Mouse (Mus musculus) lung, embryonic 14.5 days (tissue): ENCODE measurements around the gene Snrnp40. TPM values are rescaled to one million over a fixed set of nuclear protein-coding genes. Genes with fewer than 3 reads are reported as not detected.
A peak's percentile ranks its signal among the peaks of the same experiment; 100 is the strongest.

Experiments
- ATAC-seq: fragments of 200-750 bp; cut with Nextera tagmentation; 2 replicates; pipeline ENCODE4 v1.8.0; 2017; ENCODE audit warnings: mild to moderate bottlenecking, moderate TSS enrichment, moderate library complexity; ENCODE audit not compliant: insufficient read depth
- DNase-seq: peaks from one replicate; pipeline ENCODE4 v3.0.0-alpha.2; 2015
- H3K27ac ChIP-seq: fragments of 300-500 bp; sonication (generic); 2 replicates; pipeline ENCODE4 v1.5.1; 2014; ENCODE audit warnings: low read depth, mild to moderate bottlenecking, moderate library complexity
- H3K27me3 ChIP-seq: fragments of 300-500 bp; sonication (generic); 2 replicates; pipeline ENCODE4 v1.6.1; 2014; ENCODE audit warnings: low read length, control low read depth; ENCODE audit not compliant: insufficient read depth
- H3K36me3 ChIP-seq: fragments of 300-500 bp; sonication (generic); 2 replicates; pipeline ENCODE4 v1.6.1; 2014; ENCODE audit warnings: control low read depth; ENCODE audit not compliant: insufficient read depth
- H3K4me1 ChIP-seq: fragments of 300-500 bp; sonication (generic); 2 replicates; pipeline ENCODE4 v1.6.1; 2014; ENCODE audit warnings: antibody characterized with exemption, control low read depth; ENCODE audit not compliant: insufficient read depth
- H3K4me2 ChIP-seq: fragments of 300-500 bp; sonication (generic); 2 replicates; pipeline ENCODE4 v1.6.1; 2014; ENCODE audit warnings: mild to moderate bottlenecking
- H3K4me3 ChIP-seq: fragments of 300-500 bp; sonication (generic); 2 replicates; pipeline ENCODE4 v1.5.1; 2014; ENCODE audit warnings: low read depth, low read length
- H3K9ac ChIP-seq: fragments of 300-500 bp; sonication (generic); 2 replicates; pipeline ENCODE4 v1.6.1; 2014
- H3K9me3 ChIP-seq: fragments of 300-500 bp; sonication (generic); 2 replicates; pipeline ENCODE4 v1.6.1; 2016; ENCODE audit warnings: low read depth, low read length, control low read depth
- CTCF ChIP-seq: IDR thresholded peaks from 2 replicates; pipeline ENCODE4 v1.5.1; 2016; ENCODE audit warnings: antibody characterized with exemption, low read depth
- WGBS: fragments of 180-500 bp; shearing (Covaris S2); extraction: QIAGEN DNeasy Blood & Tissue Kit; methylation state at CpG from one replicate; pipeline ENCODE4 v1.1.7; 2014; 5-methylcytosine and 5-hydroxymethylcytosine counted together
- polyA plus RNA-seq: library from polyadenylated mRNA; unstranded; fragments of >200 nt; fragmentation: Nextera tagmentation; extraction: Ambion mirVana; gene quantifications from 2 replicates; pipeline ENCODE4 v1.2.1, GENCODE M21; 2014

The Snrnp40 gene
- polyA plus RNA-seq, 1 experiment from 2014 or later: 199 TPM

GRCm38 (mm10) chr4:130379181-130379580 lies 19.2 kb downstream of the Snrnp40 start:
- DNase-seq (no peak), ATAC-seq (no peak)
- Histone ChIP-seq H3K27ac (no peak overlapping the region), H3K9ac (no peak overlapping the region), H3K9me3 (no peaks in the 10 kb centered on the region), H3K4me1 (no peaks in the 10 kb centered on the region), H3K4me3 (no peak overlapping the region), H3K27me3 (no peaks in the 10 kb centered on the region), H3K36me3 (peaks cover 95% of the 10 kb centered on the region), H3K4me2 (no peak overlapping the region)
- TF ChIP-seq CTCF: no peak
- WGBS: 96% methylated on average over 2 of the region's 2 CpGs

GRCm38 (mm10) chr4:130380418-130380817 lies 20.5 kb downstream of the Snrnp40 start:
- no peaks in the 10 kb centered on the region for H3K27me3 ChIP-seq
- no peak overlapping the region for H3K9ac ChIP-seq
- ATAC-seq (no peak), DNase-seq (no peak)
- no peak overlapping the region for H3K4me2 ChIP-seq
- H3K27ac ChIP-seq: no peak overlapping the region
- no peak overlapping the region for H3K4me3 ChIP-seq
- WGBS: 68% methylated on average over 2 of the region's 2 CpGs
- 0 out of 2 replicates have a peak, but pooled peaks have one; percentile 15 for TF ChIP-seq CTCF
- H3K9me3 ChIP-seq: no peaks in the 10 kb centered on the region
- H3K4me1 ChIP-seq: no peaks in the 10 kb centered on the region
- H3K36me3 ChIP-seq: peaks cover 93% of the 10 kb centered on the region

DNA sequence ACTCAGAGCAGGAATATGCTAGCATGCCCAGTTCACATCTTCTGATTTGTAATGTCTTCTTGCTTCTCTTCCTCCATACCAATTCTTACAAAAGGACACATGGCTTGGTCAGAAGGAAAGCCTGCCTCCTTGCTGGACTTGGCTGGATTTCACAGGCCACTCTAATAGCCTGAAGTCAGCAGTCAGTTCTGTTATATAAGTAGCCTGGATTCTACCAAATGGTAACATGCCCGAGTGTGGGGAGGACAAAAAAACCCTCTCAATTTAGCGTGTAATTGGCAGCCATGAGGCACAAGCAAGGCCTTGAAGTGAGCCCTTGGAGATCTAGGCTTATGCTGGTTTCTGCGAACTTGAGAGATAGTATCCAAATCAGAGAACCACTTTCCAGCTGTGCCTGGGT lies 27.3 kb downstream of the Snrnp40 start:
- ATAC-seq (no peak), DNase-seq (no peak)
- no peak for TF ChIP-seq CTCF
- H3K4me2 ChIP-seq: no peak overlapping the region
- 88% methylated on average over 3 of the region's 3 CpGs for WGBS
- H3K9me3 ChIP-seq: no peaks in the 10 kb centered on the region
- H3K36me3 ChIP-seq: peaks cover 83% of the 10 kb centered on the region
- no peak overlapping the region for H3K4me3 ChIP-seq
- no peak overlapping the region for H3K27ac ChIP-seq
- no peak overlapping the region for H3K9ac ChIP-seq
- no peaks in the 10 kb centered on the region for H3K4me1 ChIP-seq
- no peaks in the 10 kb centered on the region for H3K27me3 ChIP-seq

DNA sequence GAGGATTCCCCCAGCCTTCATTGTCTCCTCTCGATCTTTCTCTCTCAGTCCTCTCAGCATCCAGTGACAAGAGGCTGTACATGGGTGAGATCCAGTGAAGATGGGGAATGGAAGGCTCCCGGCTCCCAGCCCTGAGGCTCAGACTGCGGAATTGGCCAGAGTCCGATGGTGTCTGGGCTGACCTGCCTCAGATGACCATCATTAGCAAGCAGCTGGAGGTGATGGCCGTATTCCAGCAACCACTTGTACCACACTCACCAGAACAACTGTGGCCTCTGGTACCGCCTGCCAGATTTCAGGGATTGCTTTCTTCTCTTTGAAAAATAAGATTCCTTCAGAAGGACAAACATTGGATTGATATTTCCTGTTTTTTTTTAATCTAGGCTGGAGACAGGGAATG lies 29.6 kb downstream of the Snrnp40 start:
- Histone ChIP-seq H3K36me3 (peaks cover 62% of the 10 kb centered on the region), H3K4me2 (no peak overlapping the region), H3K27me3 (no peaks in the 10 kb centered on the region), H3K9me3 (no peaks in the 10 kb centered on the region), H3K27ac (no peak overlapping the region), H3K4me1 (no peaks in the 10 kb centered on the region), H3K9ac (no peak overlapping the region), H3K4me3 (no peak overlapping the region)
- WGBS: 81% methylated on average over 6 of the region's 6 CpGs
- DNase-seq (no peak), ATAC-seq (no peak)
- no peak for TF ChIP-seq CTCF

DNA sequence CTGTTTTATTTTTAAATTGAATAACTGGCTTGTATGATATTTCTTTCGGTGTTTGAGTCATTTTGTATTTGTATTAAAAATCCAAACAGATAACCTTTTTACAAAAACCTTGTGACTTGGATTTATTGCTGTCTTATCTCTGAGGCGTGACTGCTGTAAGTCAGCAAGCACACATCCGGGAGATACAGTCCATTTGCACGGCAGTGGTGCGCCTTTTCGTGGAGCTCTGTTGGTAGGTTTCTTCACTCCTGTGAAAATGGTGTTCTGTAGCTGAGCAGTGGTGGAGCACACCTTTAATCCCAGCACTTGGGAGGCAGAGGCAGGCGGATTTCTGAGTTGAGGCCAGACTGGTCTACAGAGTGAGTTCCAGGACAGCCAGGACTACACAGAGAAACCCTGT lies 30.0 kb downstream of the Snrnp40 start:
- ATAC-seq: no peak
- 84% methylated on average over 7 of the region's 7 CpGs for WGBS
- Histone ChIP-seq H3K9ac (no peak overlapping the region), H3K4me3 (no peak overlapping the region), H3K27me3 (no peaks in the 10 kb centered on the region), H3K4me1 (no peaks in the 10 kb centered on the region), H3K9me3 (no peaks in the 10 kb centered on the region), H3K36me3 (peaks cover 59% of the 10 kb centered on the region), H3K4me2 (no peak overlapping the region), H3K27ac (no peak overlapping the region)
- no peak for TF ChIP-seq CTCF
- no peak for DNase-seq

- Histone ChIP-seq H3K9ac (no peak overlapping the region), H3K36me3 (peaks cover 47% of the 10 kb centered on the region), H3K4me3 (no peak overlapping the region), H3K27ac (no peak overlapping the region), H3K4me1 (no peaks in the 10 kb centered on the region), H3K27me3 (no peaks in the 10 kb centered on the region), H3K4me2 (no peak overlapping the region), H3K9me3 (no peaks in the 10 kb centered on the region)
- ATAC-seq (no peak), DNase-seq (peak; percentile 24)
- peak; percentile 31 for TF ChIP-seq CTCF
- WGBS: 63% methylated on average over 3 of the region's 3 CpGs
Measured at GRCm38 (mm10) chr4:130391265-130391664, 31.3 kb downstream of the Snrnp40 start.

Other genes with a start within 250 kb of the Snrnp40 start
- gene Hcrtr1, start 220.8 kb upstream of the Snrnp40 start, polyA plus RNA-seq: 0.14 and 0.39 TPM in 2 replicates
- 29.6 and 30.3 TPM in 2 replicates for gene Tinagl1, start 185.0 kb upstream of the Snrnp40 start, polyA plus RNA-seq
- gene Gm853, start 137.7 kb upstream of the Snrnp40 start, polyA plus RNA-seq: not detected in 2 replicates
- gene Serinc2, start 80.9 kb upstream of the Snrnp40 start, polyA plus RNA-seq: 18.2 and 22.2 TPM in 2 replicates
- gene Fabp3, start 51.5 kb upstream of the Snrnp40 start, polyA plus RNA-seq: 4.7 and 28.1 TPM in 2 replicates
- gene Gm10570, start 51.5 kb upstream of the Snrnp40 start, polyA plus RNA-seq: not detected in 2 replicates
- gene Zcchc17, start 189 bp upstream of the Snrnp40 start, polyA plus RNA-seq: 70.6 and 76.8 TPM in 2 replicates
- gene Nkain1, start 214.0 kb downstream of the Snrnp40 start, polyA plus RNA-seq: 2.9 and 3.3 TPM in 2 replicates